In the genomic region with DNA sequence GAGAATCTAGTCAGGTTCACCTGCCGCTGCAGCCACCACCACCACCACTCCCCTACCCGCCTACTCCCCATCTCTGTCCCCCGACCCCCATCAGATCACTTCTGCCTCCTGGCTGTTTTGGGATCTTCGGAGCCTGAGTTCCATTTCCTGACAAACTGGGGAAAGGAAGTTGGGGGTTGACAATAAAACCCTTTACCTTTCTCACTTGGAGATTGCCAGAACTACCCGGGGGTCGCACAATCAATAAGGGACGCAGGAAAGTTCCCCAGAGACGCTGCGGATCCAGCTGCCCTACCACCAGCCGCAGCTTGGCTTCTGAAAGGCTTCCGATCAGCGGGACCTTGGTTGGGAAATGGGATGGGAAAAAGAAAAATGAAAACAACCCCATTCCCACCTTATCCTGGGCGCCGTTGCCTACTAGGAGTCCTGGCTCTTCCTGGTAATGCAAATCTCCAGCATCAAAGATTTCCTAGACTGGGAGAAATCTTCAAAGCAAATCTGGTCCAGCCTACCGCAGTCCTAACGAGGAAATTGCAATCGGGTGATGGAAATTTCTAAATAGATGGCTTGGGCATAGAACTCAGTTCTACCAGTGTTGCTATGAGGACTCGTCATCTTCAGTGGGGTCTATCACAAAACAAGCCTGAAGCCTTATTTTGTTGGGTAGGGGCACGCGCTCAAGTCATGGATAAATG, we compare ENCODE assay signal across 1 mouse cellular context.
TF ChIP-seq lines count a peak whose summit lies in the region.

No protein-coding gene starts in this region.

TF ChIP-seq in ES-E14, 5 proteins besides CTCF, POLR2A, EP300 and RAD21 (continued from another document):
- TF ChIP-seq ZC3H11A (IDR thresholded peaks at IDR 0.05; ENCODE audit: borderline replicate concordance, low read depth, low read length), result no peak
- TF ChIP-seq CHD2 (IDR thresholded peaks at IDR 0.05; ENCODE audit: low read depth, low read length), result no peak
- TF ChIP-seq MAFK (IDR thresholded peaks at IDR 0.05; ENCODE audit: insufficient read depth, low read depth, low read length), result no peak
TF ChIP-seq in ES-E14: peak in this region for 0.
